Mouse (Mus musculus): ENCODE data around the gene Col10a1.

DNA sequence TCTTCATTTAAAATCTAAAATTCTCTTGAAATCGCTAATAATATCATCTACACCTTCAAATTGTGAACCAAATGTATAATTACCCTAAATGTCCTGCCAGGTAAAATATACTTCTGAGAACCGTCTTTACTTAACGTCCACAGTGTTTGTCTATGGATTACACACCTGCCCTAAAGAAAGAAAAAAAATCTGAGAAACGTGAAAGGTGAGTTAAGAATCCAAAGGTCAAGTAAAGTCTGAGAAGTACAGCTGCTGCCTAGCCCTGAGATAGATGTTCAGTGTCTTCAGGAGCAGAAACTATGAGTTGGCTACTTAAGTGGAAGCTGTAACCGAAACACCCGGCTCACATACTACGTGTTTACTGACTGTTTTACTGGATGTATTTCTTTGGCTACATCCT, 16.4 kb upstream of the Col10a1 start:
- TF ChIP-seq CTCF (IDR thresholded peaks at IDR 0.05; ENCODE audit: extremely low read depth, insufficient read depth, insufficient read length, insufficient replicate concordance) = no peak
- no peak for TF ChIP-seq POLR2A (IDR thresholded peaks at IDR 0.05; ENCODE audit: low read depth, low read length)

Data from spleen, adult 2 months (tissue).